Mouse (Mus musculus): ENCODE measurements at regions not wholly inside any gene's neighbourhood (a gene's known extent, or its start where the extent isn't known, plus 50 kb on each side); places are given as distances from the start of the nearest gene placed in this dataset.

DNA sequence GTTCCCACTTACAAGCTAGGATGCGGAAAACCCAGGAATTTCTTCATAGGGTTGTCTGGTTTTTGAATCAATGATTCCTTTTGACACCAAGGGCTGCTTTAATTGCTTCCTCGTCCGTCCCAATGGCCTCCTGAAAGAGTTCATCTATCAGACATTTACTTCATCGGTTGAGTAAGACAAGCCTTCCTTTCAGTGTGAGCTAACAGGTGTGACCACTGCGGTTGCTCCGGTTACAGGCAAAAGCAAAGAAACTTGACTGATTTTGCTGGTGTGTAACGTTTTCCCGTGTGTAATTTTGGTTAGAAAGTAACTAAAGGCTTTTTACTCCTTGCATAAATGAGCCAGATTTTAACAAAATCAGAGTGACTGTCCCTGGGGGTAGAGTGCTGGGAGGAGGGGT lies 99.6 kb upstream of the Rnaseh2b start:
- no peak for DNase-seq

DNA sequence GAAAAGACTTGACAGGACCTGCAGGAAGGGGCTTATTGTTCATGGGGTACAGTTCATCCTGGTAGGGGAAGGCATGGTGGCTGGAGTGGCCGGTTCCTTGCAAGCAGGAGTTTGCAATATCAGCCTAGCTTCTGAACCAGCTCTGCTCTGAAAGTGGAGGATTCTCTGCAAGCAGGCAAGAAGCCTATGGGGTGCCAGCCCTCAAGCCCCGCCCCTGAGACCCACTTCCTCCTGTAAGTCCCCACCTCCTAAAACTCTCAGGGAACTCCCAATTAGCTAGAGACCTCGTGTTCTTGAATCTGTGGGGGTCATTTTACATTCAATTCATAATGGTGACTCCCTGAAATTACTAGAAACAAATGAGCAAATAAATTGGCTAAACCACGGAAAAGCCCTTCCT lies 99.0 kb upstream of the Rnaseh2b start:
- peak; percentile 4 for DNase-seq

DNA sequence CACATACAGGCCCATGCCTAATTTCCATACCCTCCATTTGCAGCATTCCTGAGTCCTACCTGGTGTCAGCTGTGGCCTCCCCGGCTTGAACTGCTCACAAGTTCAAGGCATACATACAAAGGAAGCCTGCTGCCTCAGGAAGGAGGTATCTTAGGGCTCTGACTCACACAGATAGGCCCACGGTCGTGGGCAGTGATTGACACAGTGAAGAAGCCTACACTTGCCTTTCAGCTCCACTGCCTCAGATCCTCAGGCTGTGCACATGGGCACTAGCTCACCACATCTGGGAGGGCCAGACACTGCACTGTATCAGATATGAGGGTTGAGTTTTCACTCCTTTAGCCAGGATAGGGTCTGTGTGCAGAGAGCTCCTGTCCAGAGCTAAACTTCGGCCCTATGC lies 95.6 kb upstream of the Rnaseh2b start:
- no peak for DNase-seq

DNA sequence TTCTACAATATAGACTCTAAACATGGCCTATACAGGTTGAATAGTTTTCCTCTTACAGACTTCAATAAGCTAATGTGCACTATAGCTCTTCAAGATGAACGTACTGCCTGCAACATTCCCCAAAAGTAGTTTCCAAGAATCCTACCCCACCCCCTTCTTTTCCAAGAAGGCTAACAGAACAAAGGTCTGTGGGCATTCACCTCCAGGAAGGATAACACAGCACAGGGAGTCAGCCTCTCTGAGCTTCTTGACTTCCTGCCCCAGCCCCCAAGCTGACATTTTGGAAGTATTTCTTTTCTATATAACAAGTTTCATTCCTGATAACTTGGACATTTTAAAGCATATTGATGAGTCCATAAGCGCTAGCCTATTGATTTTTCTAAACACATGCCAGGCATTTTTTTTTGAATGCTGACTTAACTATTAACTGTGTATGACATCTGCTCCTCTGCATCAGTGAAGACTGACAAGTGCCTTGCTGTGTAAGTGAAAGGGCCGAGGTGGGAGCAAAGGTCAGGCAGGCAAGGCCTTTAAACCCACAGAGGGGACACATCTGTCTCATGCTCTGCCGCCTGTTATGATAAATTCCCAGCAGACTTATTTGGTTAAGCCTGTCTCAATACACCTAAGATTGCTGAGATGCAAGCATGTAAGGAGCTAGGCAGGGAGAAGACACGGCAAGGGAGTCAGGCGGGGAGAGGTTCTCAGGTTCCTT lies 93.8 kb upstream of the Rnaseh2b start:
- no peak for DNase-seq

DNA sequence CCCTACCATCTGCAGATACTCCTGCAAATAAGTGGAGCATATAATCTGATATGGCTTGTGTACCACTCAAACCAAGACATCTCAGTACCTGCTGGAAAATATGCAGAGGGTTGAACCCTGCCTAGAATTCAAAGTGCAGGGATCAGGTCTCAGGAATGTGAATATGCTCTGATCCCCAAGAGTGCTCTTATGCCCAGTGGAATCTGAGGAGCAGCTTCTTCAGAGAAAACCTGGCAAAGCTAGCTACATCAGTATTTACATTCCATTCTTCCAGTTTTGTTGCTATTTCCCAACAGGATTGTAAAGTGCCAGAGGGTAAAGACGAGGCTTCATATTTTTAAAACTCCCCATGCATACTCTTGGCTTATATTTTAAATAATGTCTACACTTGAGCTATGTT lies 77.3 kb upstream of the Rnaseh2b start:
- no peak for DNase-seq

DNA sequence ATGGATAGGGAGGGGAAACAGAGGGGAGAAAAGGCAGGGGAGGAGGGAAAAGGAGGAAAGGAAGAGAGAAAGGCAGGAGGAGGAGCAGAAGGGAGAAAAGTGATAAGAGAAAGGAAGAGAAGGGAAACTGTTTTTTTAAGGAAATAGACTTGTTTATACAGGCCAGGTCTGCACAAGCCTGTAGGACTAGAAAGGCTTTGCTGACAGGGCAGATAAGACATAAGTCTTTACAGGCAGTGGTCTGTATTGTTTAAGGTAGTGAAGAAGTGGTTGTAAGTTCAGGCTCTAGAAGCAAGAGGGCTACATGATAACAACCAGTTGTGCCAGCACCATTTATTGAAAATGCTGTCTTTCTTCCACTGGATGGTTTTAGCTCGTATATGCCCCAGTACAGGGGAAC lies 75.4 kb upstream of the Rnaseh2b start:
- no peak for DNase-seq

DNA sequence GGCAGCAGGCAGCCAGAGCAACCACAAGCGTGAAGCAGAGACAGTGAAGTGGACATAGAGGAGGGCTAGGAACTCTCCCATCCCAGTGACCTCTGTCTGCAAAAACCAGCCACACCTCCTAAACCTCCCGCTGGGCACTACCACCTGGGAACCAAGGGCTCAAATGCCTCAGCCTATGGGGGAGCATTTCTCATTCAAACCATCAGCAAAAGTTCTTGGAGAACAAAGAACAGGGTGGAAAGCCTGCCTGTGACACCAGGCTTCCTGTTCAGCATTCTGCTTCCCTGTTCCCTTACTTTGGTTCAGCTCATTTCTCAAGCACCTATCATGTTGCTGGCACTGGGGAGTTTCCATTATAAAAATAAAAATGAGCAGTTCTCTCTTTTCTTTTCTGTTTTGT lies 74.4 kb upstream of the Rnaseh2b start:
- no peak for DNase-seq

DNA sequence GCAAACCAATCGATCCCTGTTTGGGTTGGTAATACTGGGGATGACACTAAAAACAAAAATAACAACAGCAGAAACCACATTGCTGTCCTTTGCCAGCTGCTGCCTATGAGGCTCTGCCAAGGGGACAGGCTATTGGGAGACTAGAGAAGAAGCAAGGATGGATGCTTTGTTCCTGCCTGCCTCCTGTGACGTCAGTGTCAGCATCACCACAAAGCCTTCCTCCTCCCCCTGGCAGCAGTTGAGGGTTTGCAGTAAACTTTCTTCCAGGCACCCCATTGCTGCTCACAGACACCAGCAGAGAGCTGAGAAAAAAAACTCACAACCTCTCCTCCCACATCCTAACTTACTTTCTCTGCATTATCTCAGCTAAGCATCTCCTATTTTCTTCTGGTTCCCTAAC lies 73.7 kb upstream of the Rnaseh2b start:
- no peak for DNase-seq

DNA sequence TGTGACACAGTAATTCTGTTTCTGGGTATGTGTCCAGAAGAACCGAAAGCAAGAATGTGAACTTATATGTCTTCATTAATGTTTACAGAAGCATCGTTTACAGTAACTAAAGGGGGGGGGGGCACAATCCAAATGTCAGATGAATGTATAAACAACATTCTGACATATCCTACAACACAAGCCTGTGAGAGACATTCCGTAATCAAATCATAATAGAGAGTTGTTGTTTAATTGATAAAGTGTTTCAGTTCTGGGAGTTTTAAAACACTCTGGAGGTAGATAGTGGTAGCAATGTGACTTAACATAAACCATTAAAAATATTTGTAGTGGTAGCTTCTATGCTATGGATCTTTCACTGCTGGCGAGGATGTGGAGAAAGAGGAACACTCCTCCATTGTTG lies 71.6 kb upstream of the Rnaseh2b start:
- DNase-seq = no peak

Data from lung, postnatal 14 days (tissue).